Mouse (Mus musculus): ENCODE results near the gene Sec24a.

DNA sequence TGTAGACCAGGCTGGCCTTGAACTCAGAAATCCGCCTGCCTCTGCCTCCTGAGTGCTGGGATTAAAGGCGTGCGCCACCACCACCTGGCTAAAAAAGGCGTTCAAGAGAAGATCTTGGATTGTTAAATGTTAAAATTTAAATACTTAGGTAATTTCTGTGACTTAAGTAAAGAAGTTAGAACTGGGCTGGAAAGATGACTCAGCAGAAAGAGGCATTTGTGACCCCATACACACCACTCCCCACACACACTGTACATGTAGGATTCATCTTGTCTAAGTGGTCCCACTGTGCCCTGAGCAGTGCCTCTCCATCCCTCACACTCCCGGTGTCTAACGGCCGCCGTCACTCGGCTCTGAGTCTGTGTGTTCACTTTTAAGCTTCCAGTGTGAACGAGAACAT lies 57.0 kb downstream of the Sec24a start:
- TF ChIP-seq CTCF (IDR thresholded peaks at IDR 0.05; ENCODE audit: low read depth, low read length), result no peak
- no peak for TF ChIP-seq POLR2A (IDR thresholded peaks at IDR 0.05; ENCODE audit: borderline replicate concordance, low read depth, low read length)
